Mouse (Mus musculus) urinary bladder, postnatal 25 days (tissue): ENCODE data around the gene Olfr1391.
"Not testable (repeated sequence)": the region's sequence is repeated elsewhere in the genome, so short reads cannot be mapped to it uniquely, and the experiment has no call there.

Experiments
- DNase-seq: peaks from one replicate; pipeline ENCODE4 v3.0.0; 2022; ENCODE audit warnings: low spot score

The Olfr1391 gene

DNA sequence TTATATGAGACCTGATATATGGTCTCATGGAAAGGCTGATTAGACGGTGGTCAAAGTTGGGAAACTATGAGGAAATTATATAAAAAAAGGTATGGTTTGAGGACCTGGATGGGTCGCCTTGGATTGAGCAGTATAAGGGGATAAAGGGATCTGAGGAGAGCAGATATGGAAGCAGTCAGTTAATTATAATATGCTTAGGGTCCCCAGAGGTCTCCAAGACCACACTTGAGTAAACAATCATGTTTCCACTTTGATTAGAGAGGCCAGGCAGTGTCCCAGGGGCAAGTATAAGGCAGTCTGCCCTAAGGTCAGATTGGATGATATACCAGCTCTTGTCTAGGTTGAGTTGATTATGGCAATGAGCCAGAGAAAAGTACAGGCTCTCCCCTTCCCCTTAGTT, at the start of gene Olfr1391:
TSS of gene Olfr1391 (plus strand) at position 301 of the 400 bp plus-strand sequence.
- DNase-seq, result no peak

DNA sequence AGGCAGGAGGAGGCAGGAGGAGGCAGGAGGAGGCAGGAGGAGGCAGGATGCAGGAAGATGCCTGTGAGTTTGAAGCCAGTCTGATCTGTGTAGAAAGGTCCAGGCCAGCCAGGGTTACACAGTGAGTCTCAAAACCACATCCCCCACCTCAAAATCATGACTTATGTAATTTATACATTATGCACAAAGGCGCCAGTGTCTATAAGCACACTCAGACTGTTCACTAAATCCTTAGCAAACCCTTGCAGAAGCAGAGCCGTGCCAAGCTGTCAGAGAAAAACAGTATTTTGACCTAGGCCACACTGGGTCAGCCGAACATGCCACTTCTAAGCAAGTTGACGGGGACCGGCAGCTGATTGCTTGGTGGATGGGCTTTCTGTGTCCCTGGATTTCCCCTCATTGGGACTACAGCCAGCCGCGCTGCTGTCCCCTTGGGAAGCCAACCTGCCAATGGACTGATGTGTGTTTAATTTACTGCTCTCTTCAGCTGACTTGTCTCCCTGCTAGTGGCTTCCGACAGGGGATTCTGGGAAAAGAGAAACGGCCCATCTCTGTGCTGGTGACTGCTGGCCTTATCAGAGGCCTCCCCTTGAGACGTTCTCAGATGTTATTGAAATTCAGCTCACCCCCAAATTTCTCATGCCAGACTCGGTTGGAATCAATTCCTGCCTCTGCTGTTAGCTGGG, 48.6 kb upstream of the Olfr1391 start:
- DNase-seq, result no peak

DNA sequence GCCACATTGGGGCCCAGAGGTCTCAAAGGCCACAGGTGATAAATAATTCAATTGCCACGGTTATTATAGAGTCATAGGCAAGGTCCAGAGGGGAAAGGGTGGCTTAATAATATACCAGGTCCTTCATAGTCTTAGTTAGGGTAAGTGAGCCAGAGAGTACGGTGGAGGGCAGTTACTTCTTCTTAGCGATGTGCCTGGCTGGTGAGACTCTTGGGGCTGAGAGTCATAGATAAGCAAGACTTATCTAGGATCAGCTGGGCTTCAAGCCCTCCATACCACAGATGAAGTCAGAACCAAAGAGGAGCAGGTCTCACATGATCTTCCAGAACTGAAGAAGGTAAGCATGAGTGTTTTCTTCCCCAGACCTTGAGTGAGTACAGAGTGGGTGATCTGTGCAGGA, 44.3 kb upstream of the Olfr1391 start, which contains the start of gene Olfr1393:
TSS of gene Olfr1393 (plus strand) at position 83 of the 400 bp plus-strand sequence.
- no peak for DNase-seq

DNA sequence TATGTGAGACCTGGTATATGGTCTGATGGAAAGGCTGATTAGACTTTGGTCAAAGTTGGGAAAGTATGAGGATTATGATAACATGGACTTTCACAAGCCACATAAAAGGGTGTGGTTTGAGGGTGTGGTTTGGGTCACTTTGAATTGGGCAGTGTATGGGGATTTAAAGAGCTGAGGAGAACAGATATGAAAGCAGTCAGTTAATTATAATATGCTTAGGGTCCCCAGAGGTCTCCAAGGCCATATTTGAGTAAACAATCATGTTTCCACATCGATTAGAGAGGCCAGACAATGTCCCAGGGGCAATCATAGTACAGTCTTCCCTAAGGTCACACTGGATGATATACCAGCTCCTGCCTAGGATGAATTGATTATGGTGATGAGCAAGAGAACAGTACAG, 37.6 kb upstream of the Olfr1391 start, which contains the start of gene Olfr1392:
TSS of gene Olfr1392 (plus strand) at position 301 of the 400 bp plus-strand sequence.
- not testable (repeated sequence) for DNase-seq

DNA sequence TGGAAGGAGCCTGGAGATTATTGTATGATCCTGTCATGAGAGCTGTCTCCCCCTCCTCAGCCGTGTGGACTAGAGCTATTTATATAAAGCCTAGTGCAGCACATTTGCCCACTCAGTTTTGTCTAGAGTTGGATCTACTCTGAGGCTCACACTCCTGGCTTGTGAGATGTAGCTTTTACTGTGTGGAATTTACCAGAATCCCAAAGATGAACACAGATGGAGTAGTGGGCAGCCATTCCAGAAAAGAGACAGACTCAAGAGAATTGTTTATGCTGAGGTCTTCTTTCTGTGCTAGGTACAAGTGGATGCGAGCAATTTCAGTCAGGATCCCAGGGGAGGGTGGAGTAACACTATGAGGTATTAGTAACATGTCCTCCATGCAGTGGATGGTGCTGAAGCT, 35.3 kb upstream of the Olfr1391 start:
- no peak for DNase-seq

DNA sequence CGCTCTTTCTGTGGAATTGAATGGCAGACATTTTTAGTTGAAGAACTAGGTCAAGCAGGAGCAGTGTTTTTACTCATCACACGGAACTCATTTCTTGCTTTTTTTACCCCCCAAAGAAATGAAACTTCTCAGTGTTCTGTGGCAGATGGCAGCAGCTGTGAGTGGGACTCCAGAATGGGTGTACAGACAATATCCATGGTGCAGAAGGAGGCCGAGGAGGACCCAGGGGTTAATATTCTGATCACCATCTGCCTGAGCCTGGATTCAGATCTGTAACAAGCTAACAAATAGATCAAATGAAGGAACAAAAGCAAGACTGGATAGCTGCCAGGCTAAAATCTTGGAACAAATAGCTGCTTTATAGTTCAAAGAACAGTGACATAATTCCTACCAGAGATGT, 29.8 kb upstream of the Olfr1391 start:
- DNase-seq, result no peak

DNA sequence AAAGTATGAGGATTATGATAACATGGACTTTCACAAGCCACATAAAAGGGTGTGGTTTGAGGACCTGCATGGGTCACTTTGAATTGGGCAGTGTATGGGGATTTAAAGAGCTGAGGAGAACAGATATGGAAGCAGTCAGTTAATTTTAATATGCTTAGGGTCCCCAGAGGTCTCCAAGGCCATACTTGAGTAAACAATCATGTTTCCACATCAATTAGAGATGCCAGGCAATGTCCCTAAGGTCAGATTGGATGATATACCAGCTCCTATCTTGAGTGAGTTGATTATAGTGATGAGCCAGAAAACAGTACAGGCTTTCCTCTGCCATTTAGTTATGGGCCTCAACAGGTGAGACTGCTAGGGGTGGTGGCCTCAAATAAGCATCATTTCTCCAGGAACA, 18.1 kb upstream of the Olfr1391 start, which contains the start of gene Olfr10:
TSS of gene Olfr10 (plus strand) at position 301 of the 400 bp plus-strand sequence.
- no peak for DNase-seq

DNA sequence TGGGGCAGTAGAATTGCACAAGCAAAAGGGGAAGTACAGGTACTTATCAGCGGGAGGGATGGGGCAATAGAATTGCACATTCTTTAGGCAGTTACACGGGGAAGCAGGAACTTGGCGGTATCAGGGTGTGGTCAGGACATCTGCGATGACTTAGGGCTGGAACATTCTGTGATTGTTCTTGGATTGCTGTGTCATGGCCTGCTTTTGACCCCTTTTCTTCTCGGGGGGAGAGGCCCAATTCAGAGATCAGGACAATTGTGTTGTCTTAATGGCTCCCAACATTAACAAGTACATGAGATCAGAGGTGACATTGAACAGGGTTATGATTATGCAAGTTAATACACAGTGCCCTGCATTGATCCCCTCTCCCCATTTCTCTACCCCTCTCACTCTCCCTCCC, 14.0 kb upstream of the Olfr1391 start:
- not testable (repeated sequence) for DNase-seq

DNA sequence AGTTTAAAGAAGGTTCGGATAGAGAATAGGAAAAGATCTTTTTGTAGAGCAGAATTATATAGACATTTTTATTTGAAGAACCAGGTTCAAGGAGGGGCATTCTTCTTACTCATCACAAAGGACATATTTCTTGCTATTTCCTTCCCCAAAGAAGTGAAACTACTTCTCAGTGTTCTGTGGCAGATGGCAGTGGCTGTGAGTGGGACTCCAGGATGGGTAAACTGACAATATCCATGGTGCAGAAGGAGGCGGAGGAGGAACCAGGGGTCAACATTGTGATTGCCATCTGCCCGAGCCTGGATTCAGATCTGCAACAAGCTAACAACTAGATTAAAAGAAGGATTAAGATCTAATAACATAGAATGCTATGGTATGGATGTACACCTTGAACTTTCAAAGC, 4.2 kb downstream of the Olfr1391 start:
- no peak for DNase-seq

DNA sequence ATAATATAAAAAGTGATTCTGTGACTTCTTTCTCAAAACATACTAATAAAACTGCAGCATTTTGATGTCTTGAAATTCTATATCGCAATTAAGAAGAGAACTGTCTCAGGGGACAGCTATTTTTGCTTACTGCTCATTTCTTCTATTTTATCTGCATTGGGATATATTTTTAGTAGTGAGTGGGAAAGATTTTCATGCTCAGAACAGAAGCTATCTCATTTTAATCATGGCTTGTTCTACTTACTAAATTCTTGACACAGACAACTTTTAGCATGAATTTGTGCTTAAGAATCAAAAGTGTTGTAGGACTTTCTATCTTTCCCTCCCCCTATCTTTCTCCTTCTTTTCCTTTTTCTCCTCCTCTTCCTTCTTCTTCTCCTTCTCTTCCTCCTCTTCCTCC, 7.1 kb downstream of the Olfr1391 start:
- no peak for DNase-seq

DNA sequence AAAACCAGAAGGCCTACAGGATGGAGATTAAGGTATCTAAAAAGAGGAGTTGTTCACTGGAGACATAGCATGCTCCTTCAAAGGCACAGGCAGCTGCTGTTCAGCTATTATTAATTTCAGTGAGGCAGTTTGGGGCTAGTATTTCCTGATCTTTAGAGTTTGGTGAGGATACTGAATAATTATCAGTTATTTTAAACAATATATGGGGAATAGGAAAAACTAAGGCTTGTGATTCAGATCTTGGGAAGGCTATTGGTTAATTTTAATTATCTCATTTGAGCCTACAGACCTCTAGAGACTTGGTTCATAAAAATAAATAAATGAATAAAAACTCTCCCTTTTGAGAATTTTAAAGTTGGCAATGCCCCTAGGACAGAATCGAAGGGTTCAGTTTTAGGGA, 12.3 kb downstream of the Olfr1391 start, which contains the start of gene Olfr1390:
TSS of gene Olfr1390 (plus strand) at position 301 of the 400 bp plus-strand sequence.
- DNase-seq, result no peak

DNA sequence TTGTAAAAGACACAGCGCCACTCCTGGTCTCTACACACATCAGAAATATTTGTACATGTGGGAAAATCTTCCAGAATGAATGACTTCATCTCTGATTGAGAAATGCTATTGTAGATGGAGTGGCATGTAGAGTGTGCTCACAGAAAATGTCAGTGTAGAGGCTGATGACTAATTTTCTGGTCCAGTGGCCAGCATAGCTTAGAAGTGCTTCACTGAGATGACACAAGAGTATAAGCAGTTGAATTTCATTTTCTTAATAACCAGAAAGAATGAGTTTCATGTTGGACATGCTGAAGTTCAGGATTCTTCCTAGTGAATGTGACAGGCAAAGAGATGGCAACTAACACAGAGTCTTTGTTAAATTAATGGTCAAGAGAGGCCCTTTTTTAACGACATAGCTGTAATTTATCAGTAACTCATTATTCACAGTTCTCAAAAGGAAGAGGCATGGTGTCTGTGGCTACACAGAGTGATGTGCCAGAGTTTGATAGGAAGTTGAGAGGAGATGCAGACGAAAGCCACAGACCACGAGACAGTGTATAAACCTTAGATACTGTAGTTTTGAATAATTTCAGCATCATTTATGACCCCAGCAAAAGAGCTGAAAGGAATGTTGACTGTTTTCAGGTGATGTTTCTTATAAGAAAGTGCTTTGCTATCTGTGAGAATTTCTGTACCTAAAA, 14.7 kb downstream of the Olfr1391 start:
- no peak for DNase-seq
